Mouse (Mus musculus) MEL (cell line): ENCODE measurements at regions not wholly inside any gene's neighbourhood (a gene's known extent, or its start where the extent isn't known, plus 50 kb on each side); places are given as distances from the start of the nearest gene placed in this dataset.

Source experiments
- DNase-seq: peaks from one replicate; pipeline ENCODE4 v3.0.0; 2011; ENCODE audit warnings: low read depth, low spot score
- H3K27ac ChIP-seq: 2 replicates; pipeline ENCODE4 v1.5.1; 2012; ENCODE audit warnings: low read depth, mild to moderate bottlenecking, control low read depth, low read length, moderate library complexity; ENCODE audit not compliant: control insufficient read depth
- H3K27me3 ChIP-seq, 2 experiments: fragments of 150-350 bp in 1 of 2; sonication (generic) in 1 of 2; 2 replicates each; pipeline ENCODE4 v1.6.1; 2012; ENCODE audit warnings: low read length in 2 of 2, mild to moderate bottlenecking in 2 of 2, improper control_type of control experiment in 1 of 2, moderate library complexity in 1 of 2; ENCODE audit not compliant: insufficient read depth in 2 of 2, control insufficient read depth in 1 of 2
- H3K36me3 ChIP-seq, 2 experiments: 2 replicates each; pipeline ENCODE4 v1.6.1; 2012 to 2014; ENCODE audit warnings: low read length in 2 of 2, improper control_type of control experiment in 1 of 2, inconsistent platforms in 1 of 2, mild to moderate bottlenecking in 1 of 2; ENCODE audit not compliant: insufficient read depth in 2 of 2, control insufficient read depth in 1 of 2
- H3K4me1 ChIP-seq, 2 experiments: fragments of 150-350 bp in 1 of 2; sonication (generic) in 1 of 2; 2 replicates each; pipeline ENCODE4 v1.6.1; 2012; ENCODE audit warnings: low read length in 2 of 2, improper control_type of control experiment in 1 of 2, mild to moderate bottlenecking in 1 of 2; ENCODE audit not compliant: insufficient read depth in 2 of 2, control insufficient read depth in 1 of 2
- H3K4me3 ChIP-seq, 2 experiments: fragments of 150-350 bp in 1 of 2; sonication (generic) in 1 of 2; 2 replicates each; pipeline ENCODE4 v1.5.1; 2012; ENCODE audit warnings: low read depth in 2 of 2, low read length in 2 of 2, mild to moderate bottlenecking in 2 of 2, moderate library complexity in 2 of 2, control low read depth in 1 of 2, improper control_type of control experiment in 1 of 2; ENCODE audit not compliant: control insufficient read depth in 1 of 2, insufficient read depth in 1 of 2
- H3K79me2 ChIP-seq: 2 replicates; pipeline ENCODE4 v1.6.1; 2012; ENCODE audit warnings: mild to moderate bottlenecking, low read length, moderate library complexity; ENCODE audit not compliant: control insufficient read depth, poor library complexity, insufficient read depth
- H3K9ac ChIP-seq: 2 replicates; pipeline ENCODE4 v1.6.1; 2012; ENCODE audit warnings: low read depth, mild to moderate bottlenecking, control low read depth, low read length, moderate library complexity; ENCODE audit not compliant: control insufficient read depth, poor library complexity, severe bottlenecking
- H3K9me3 ChIP-seq: fragments of 150-350 bp; sonication (generic); replicated peaks from 2 replicates; pipeline ENCODE4 v1.6.1; 2012; ENCODE audit warnings: mild to moderate bottlenecking, low read length, improper control_type of control experiment, moderate library complexity; ENCODE audit not compliant: insufficient read depth
- CTCF ChIP-seq, 3 experiments: IDR thresholded peaks in 2 of 3; conservative IDR thresholded peaks in 1 of 3; 2 replicates each; pipeline ENCODE4 v1.5.1; 2011 to 2012; ENCODE audit warnings: low read length in 3 of 3, low read depth in 2 of 3, mild to moderate bottlenecking in 2 of 3, improper control_type of control experiment in 1 of 3, inconsistent platforms in 1 of 3, mixed read lengths in 1 of 3, moderate library complexity in 1 of 3; ENCODE audit not compliant: control insufficient read depth in 1 of 3, insufficient read depth in 1 of 3, poor library complexity in 1 of 3, severe bottlenecking in 1 of 3
- ETS1 ChIP-seq: IDR thresholded peaks from 2 replicates; pipeline ENCODE4 v1.6.1; 2012; ENCODE audit warnings: low read depth, mild to moderate bottlenecking, inconsistent platforms, low read length, improper control_type of control experiment, moderate library complexity
- GABPA ChIP-seq: IDR thresholded peaks from 2 replicates; pipeline ENCODE4 v1.6.1; 2012; ENCODE audit warnings: low read depth, mild to moderate bottlenecking, inconsistent platforms, low read length, improper control_type of control experiment, moderate library complexity
- GATA1 ChIP-seq: IDR thresholded peaks from 2 replicates; pipeline ENCODE4 v1.6.1; 2011; ENCODE audit warnings: low read depth, low read length, improper control_type of control experiment
- KAT2A ChIP-seq: conservative IDR thresholded peaks from 2 replicates; pipeline ENCODE4 v1.6.1; 2012; ENCODE audit warnings: low read depth, low read length, improper control_type of control experiment, inconsistent platforms
- MEF2A ChIP-seq: IDR thresholded peaks from 2 replicates; pipeline ENCODE4 v1.6.1; 2014; ENCODE audit warnings: low read depth, mild to moderate bottlenecking, inconsistent platforms, low read length, improper control_type of control experiment; ENCODE audit not compliant: poor library complexity, insufficient replicate concordance, severe bottlenecking; ENCODE audit errors: extremely low read depth
- MXI1 ChIP-seq: IDR thresholded peaks from 2 replicates; pipeline ENCODE4 v1.6.1; 2011; ENCODE audit warnings: mild to moderate bottlenecking, low read depth, low read length, improper control_type of control experiment
- MYC ChIP-seq: IDR thresholded peaks from 2 replicates; pipeline ENCODE4 v1.6.1; 2011; ENCODE audit warnings: low read depth, mild to moderate bottlenecking, low read length, improper control_type of control experiment, moderate library complexity
- POLR2A ChIP-seq, 2 experiments: IDR thresholded peaks; 2 replicates each; pipeline ENCODE4 v1.6.1; 2011 to 2012; ENCODE audit warnings: low read length in 2 of 2, mild to moderate bottlenecking in 2 of 2, control low read depth in 1 of 2, improper control_type of control experiment in 1 of 2, low read depth in 1 of 2, moderate library complexity in 1 of 2; ENCODE audit not compliant: control insufficient read depth in 1 of 2, insufficient read depth in 1 of 2, poor library complexity in 1 of 2
- POLR2AphosphoS5 ChIP-seq: IDR thresholded peaks from 2 replicates; pipeline ENCODE4 v1.6.1; 2012; ENCODE audit warnings: low read depth, borderline replicate concordance, mild to moderate bottlenecking, inconsistent platforms, low read length, moderate library complexity, mixed read lengths
- RCOR1 ChIP-seq: IDR thresholded peaks from 2 replicates; pipeline ENCODE4 v1.6.1; 2012; ENCODE audit warnings: low read depth, mild to moderate bottlenecking, inconsistent platforms, low read length, improper control_type of control experiment
- SIN3A ChIP-seq: IDR thresholded peaks from 2 replicates; pipeline ENCODE4 v1.6.1; 2012; ENCODE audit warnings: low read length, improper control_type of control experiment, inconsistent platforms
- TAL1 ChIP-seq: IDR thresholded peaks from 2 replicates; pipeline ENCODE4 v1.6.1; 2012; ENCODE audit warnings: mild to moderate bottlenecking, inconsistent platforms, low read length, moderate library complexity, mixed read lengths
- TBP ChIP-seq: IDR thresholded peaks from 2 replicates; pipeline ENCODE4 v1.8.0; 2011; ENCODE audit warnings: low read depth, low read length, improper control_type of control experiment
- USF1 ChIP-seq: IDR thresholded peaks from 2 replicates; pipeline ENCODE4 v1.6.1; 2014; ENCODE audit warnings: low read depth, mild to moderate bottlenecking, inconsistent platforms, low read length, improper control_type of control experiment, moderate library complexity
- ZKSCAN1 ChIP-seq: IDR thresholded peaks from 2 replicates; pipeline ENCODE4 v1.6.1; 2012; ENCODE audit warnings: low read depth, mild to moderate bottlenecking, inconsistent platforms, low read length, improper control_type of control experiment, moderate library complexity
- ZMIZ1 ChIP-seq: IDR thresholded peaks from 2 replicates; pipeline ENCODE4 v1.6.1; 2012; ENCODE audit warnings: low read depth, mild to moderate bottlenecking, inconsistent platforms, low read length, improper control_type of control experiment, moderate library complexity

DNA sequence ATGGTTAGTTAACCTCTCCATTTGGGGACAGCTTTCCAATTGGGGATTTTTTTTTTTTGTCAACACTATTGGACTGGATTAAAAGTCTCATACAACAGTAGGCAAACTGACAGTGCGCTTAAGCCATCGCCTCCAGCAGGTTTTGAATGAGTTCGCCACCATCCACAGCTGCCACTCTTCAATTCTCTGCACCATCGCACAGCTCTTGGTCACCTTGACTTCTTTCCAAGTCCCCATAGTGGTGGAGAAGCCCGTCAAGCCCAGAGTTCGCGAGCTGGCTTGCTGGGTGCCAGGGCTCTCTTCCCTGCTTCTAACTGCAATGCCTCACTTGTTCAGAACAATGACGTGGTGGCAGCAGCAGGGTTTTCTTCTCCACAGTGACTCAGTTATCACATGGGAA lies 151.9 kb upstream of the Atp6ap2 start:
- H3K27me3 ChIP-seq, result no peaks in the 10 kb centered on the region
- no peaks in the 10 kb centered on the region for H3K79me2 ChIP-seq
- no peaks in the 10 kb centered on the region for H3K9me3 ChIP-seq
- DNase-seq, result no peak
- no peak overlapping the region for H3K9ac ChIP-seq
- no peak overlapping the region for H3K27ac ChIP-seq
- H3K4me3 ChIP-seq, result no peak overlapping the region
- no peaks in the 10 kb centered on the region for H3K36me3 ChIP-seq
- no peak for TF ChIP-seq POLR2A (IDR thresholded peaks at IDR 0.05; ENCODE audit: control insufficient read depth in 1 of 2, insufficient read depth in 1 of 2, low read depth in 1 of 2, low read length in 2 of 2, poor library complexity in 1 of 2)
- no peak for TF ChIP-seq CTCF (IDR thresholded peaks at IDR 0.05 in 2 of 3, conservative IDR thresholded peaks at IDR 0.05 in 1 of 3; ENCODE audit: control insufficient read depth in 1 of 3, insufficient read depth in 1 of 3, low read depth in 2 of 3, low read length in 3 of 3, poor library complexity in 1 of 3, severe bottlenecking in 1 of 3)
- no peak for TF ChIP-seq RCOR1
- no peak for TF ChIP-seq KAT2A
- no peak for TF ChIP-seq USF1
- no peak for TF ChIP-seq TBP
- no peak for TF ChIP-seq MEF2A
- no peak for TF ChIP-seq ZKSCAN1
- TF ChIP-seq MXI1, result no peak
- no peak for TF ChIP-seq POLR2AphosphoS5
- no peak for TF ChIP-seq GATA1
- no peak for TF ChIP-seq ETS1
- TF ChIP-seq GABPA, result no peak
- no peak for TF ChIP-seq TAL1
- TF ChIP-seq SIN3A, result no peak
- no peak for TF ChIP-seq ZMIZ1
- TF ChIP-seq, all 39 proteins: peak for 0
- H3K4me1 ChIP-seq, result no peaks in the 10 kb centered on the region

DNA sequence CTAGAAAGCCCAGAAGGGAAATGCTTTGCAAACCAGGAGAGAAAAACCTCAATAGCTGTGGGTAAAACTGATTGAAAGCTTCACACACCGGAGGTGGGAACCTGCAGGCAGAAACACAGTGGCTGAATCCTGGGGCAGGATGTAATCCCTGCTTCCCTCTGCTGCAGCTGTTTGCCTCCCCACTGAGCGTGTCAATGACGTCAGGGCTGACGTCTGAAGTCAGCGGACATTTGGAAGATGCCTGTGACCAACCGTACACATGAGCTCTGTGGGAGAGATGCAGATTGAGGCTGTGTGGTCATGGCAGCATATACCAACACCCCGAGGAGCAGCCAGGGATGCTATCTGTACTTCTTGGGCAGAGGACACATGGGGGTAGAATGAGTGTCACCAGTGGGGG lies 151.5 kb upstream of the Atp6ap2 start:
- no peak for DNase-seq
- Histone ChIP-seq H3K4me1 (no peaks in the 10 kb centered on the region), H3K27ac (no peak overlapping the region), H3K4me3 (no peak overlapping the region), H3K36me3 (no peaks in the 10 kb centered on the region), H3K79me2 (no peaks in the 10 kb centered on the region), H3K9ac (no peak overlapping the region), H3K9me3 (no peaks in the 10 kb centered on the region), H3K27me3 (no peaks in the 10 kb centered on the region)
- no peak for TF ChIP-seq MYC
